Mouse (Mus musculus) megakaryocyte-erythroid progenitor cell, adult 5 weeks (primary cell): ENCODE results near the gene Olfr533. TPM values are rescaled to one million over a fixed set of nuclear protein-coding genes. Genes with fewer than 3 reads are reported as not detected.

Experiments used
- polyA plus RNA-seq: library from polyadenylated mRNA; stranded (reverse); fragments of >175 nt; gene quantifications from 2 replicates; pipeline ENCODE4 v1.2.3, GENCODE M21; 2012

The Olfr533 gene
- 0.06 TPM in 1 of 2 replicates, not detected in the other for polyA plus RNA-seq

DNA sequence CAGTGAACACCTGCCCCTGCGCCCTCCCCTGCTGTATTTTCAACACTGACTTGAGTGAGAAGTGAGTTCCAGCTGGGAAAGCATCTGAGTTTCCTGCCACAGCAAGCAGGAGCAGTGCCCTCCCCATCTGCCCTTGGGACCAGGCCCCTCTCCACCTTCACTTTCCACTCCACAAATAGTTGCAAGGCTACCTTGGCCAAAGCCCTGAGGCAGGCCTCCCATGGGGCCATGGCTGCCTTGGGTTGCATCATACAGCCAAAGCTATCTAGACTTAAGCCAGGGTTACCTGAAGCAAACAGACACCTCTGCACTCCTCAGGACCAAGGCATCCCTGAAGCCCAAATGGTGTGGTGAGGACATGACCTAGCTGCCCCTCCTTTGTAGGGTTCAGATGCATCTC is at the start of gene Olfr533:
Olfr533 (plus strand) TSS at position 301 of the 400 bp plus-strand sequence.

GRCm38 (mm10) chr7:140421539-140421938 is 41.6 kb upstream of the Olfr533 start, which contains the start of gene Olfr532:
Gene Olfr532 (minus strand): TSS chr7:140421639.

GRCm38 (mm10) chr7:140483916-140484315 is 20.7 kb downstream of the Olfr533 start, which contains the start of gene Olfr535:
Gene Olfr535 (plus strand): TSS chr7:140484216.

GRCm38 (mm10) chr7:140507346-140508021 is 44.3 kb downstream of the Olfr533 start, which contains the start of gene Olfr536:
Gene Olfr536 (minus strand): TSS chr7:140507396.

Other genes with a start within 250 kb of the Olfr533 start
- gene Cd163l1, start 245.1 kb upstream of the Olfr533 start, polyA plus RNA-seq, result 0.18 TPM in 1 of 2 replicates, not detected in the other
- not detected in 2 replicates for gene 5830411N06Rik, start 216.1 kb upstream of the Olfr533 start, polyA plus RNA-seq
- not detected in 2 replicates for gene Olfr525, start 142.5 kb upstream of the Olfr533 start, polyA plus RNA-seq
- gene Olfr527, start 129.4 kb upstream of the Olfr533 start, polyA plus RNA-seq, result not detected in 2 replicates
- not detected in 2 replicates for gene Olfr60, start 101.7 kb upstream of the Olfr533 start, polyA plus RNA-seq
- gene Olfr530, start 87.0 kb upstream of the Olfr533 start, polyA plus RNA-seq, result not detected in 2 replicates
- not detected in 2 replicates for gene Olfr531, start 60.5 kb upstream of the Olfr533 start, polyA plus RNA-seq
- not detected in 2 replicates for gene Olfr532, start 41.7 kb upstream of the Olfr533 start, polyA plus RNA-seq
- gene Olfr535, start 20.8 kb downstream of the Olfr533 start, polyA plus RNA-seq, result not detected in 2 replicates
- gene Olfr536, start 44.0 kb downstream of the Olfr533 start, polyA plus RNA-seq, result not detected in 2 replicates
- not detected in 2 replicates for gene Olfr538, start 104.5 kb downstream of the Olfr533 start, polyA plus RNA-seq
- not detected in 2 replicates for gene Olfr46, start 137.9 kb downstream of the Olfr533 start, polyA plus RNA-seq
- not detected in 2 replicates for gene Olfr61, start 165.6 kb downstream of the Olfr533 start, polyA plus RNA-seq
- not detected in 2 replicates for gene Olfr53, start 183.1 kb downstream of the Olfr533 start, polyA plus RNA-seq
- not detected in 2 replicates for gene Olfr539, start 196.6 kb downstream of the Olfr533 start, polyA plus RNA-seq
- not detected in 2 replicates for gene Olfr45, start 218.6 kb downstream of the Olfr533 start, polyA plus RNA-seq
- not detected in 2 replicates for gene Olfr541, start 233.9 kb downstream of the Olfr533 start, polyA plus RNA-seq